Mouse (Mus musculus) granulocyte monocyte progenitor cell, adult 5-6 weeks (primary cell): ENCODE results near the gene Palm2. TPM values are rescaled to one million over a fixed set of nuclear protein-coding genes. Genes with fewer than 3 reads are reported as not detected.

Source experiments
- ATAC-seq: replicated peaks from 2 replicates; pipeline ENCODE4 v1.8.0; 2016; ENCODE audit warnings: mild to moderate bottlenecking, moderate TSS enrichment, inconsistent platforms; ENCODE audit not compliant: poor library complexity, severe bottlenecking
- total RNA-seq, 2 experiments: library from RNA; stranded (forward) in 1 of 2; stranded (reverse) in 1 of 2; fragments of 200-712, 200-1000 nt in 1 of 2; fragments of >200 nt in 1 of 2; fragmentation: Nextera tagmentation in 1 of 2; gene quantifications; 2 replicates each; pipeline ENCODE4 v1.2.3; 2014 to 2017

Gene Palm2
- total RNA-seq, 2 experiments from 2014 or later: not detected

GRCm38 (mm10) chr4:57567666-57568206 is 133.7 kb downstream of the Palm2 start, which contains the start of gene Pakap:
Pakap (plus strand) TSS chr4:57568179.
- ATAC-seq: no peak

DNA sequence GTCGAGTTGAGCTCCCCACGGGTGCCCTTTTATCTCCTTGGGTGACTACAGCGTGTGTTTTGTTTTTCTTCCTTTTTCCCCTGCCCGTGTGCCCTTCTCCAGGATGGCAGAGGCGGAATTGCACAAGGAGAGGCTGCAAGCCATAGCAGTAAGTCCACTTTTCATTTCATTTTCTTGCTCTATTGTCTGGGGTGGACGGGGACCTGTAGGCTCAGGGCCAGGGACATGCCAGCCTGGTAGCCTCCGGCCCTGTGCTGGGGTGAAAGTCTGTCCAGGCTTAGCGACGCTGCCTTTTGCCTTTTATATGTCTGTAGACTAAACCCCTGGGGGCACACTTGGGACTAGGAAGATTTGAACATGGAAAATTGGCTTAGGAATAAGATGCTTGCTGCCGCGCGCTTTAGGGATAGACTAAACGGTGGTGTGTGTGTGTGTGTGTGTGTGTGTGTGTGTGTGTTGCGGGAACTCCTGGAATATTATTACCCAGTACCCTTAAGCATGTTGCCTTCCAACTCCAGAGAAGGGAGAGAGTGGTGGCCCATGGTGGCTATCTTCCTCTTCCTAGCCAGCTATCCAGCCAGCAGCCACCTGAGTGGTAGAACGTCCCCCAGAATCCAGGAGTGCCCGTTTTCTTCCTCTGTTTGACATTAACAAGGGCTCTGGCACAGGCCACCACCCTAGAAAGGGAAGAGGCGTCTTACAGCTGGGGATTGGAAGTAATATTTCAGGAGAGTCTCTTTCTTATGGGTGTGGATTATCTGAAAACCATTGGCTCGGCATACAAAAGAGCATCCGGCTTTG is 134.4 kb downstream of the Palm2 start:
- ATAC-seq: no peak

- no peak for ATAC-seq
Observed at GRCm38 (mm10) chr4:57569069-57569355, 135.0 kb downstream of the Palm2 start.

GRCm38 (mm10) chr4:57569711-57570110 is 135.7 kb downstream of the Palm2 start:
- ATAC-seq: no peak

- no peak for ATAC-seq
Observed at GRCm38 (mm10) chr4:57570229-57570628, 136.2 kb downstream of the Palm2 start.

GRCm38 (mm10) chr4:57574181-57574580 is 140.1 kb downstream of the Palm2 start:
- ATAC-seq: no peak

DNA sequence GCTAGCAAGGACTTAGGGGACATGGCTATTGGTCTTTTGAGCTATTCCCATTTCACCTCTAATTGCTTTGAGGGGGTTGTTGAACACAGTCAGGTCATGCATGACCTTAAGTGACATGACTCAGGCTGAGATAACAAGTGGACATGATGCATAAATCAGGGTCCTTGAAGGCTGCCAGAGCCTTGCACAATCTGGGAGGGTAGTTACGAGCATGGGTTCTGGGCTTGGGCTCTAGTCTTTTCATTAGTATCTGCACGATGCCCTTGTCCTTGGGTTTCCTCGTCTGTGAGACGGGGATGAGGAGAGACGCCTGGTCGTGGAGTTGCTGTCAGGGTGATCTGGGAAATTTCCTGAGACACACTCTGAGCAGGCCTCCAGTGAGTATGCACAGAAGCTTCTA is 140.6 kb downstream of the Palm2 start:
- no peak for ATAC-seq

DNA sequence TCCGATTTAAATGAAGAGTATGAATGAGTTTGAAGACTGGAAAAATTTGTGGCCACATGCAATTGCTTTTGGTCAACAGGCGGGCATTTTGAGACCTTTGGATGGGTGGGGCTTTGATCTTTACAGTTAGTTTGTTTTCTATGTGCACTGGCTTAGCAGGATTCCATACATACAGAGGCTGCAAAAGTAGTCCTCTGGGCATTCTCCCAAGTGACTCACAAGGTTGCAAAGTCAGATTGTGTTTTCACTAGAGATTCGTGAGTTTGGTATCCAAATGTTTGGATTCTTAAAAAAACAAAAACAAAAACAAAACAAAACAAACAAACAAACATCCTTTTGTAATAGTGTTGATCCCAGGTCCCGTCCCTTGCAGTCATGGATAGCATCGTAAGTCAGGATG is 141.6 kb downstream of the Palm2 start:
- ATAC-seq: no peak

DNA sequence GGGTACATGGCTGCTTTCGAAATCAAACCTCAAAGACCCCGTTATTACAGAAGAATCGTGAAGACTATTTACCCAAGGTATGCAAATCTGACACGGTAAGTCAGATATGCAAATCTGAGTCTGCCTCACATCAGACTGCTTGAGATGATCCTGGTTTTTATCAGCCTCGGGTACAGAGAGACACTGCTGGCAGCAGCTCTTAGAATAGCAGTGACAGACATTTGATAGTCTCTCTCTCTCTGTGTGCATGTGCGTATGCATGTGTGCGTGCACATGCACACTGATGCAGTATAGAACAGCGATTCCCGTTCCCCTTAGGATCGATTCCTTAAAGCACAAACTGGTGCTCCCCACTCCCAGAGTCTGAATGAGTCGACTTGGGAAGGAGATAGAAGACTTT is 142.0 kb downstream of the Palm2 start:
- no peak for ATAC-seq

- ATAC-seq: no peak
Observed at GRCm38 (mm10) chr4:57579683-57580082, 145.6 kb downstream of the Palm2 start.

- no peak for ATAC-seq
Observed at GRCm38 (mm10) chr4:57585281-57585800, 151.3 kb downstream of the Palm2 start.

- ATAC-seq: no peak
Observed at GRCm38 (mm10) chr4:57586933-57587658, 153.0 kb downstream of the Palm2 start.

DNA sequence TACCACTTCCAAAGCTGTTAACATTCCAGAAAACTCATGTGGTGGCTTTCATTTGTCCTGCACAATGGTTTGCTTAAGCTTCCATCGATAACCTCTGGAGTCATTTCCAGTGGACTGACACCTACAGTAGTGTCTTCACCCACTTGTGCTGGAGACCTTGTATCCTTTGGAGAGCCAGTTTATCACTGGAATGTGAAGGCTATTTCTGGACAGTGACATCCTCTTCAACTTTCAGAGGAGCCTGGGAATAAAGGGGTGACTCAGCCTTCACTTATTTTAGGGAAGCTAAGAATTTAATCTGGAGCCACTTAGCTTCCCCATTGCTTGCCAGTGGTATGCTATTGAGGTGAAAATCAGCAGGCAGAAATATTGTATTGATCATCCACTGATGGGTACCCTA is 154.3 kb downstream of the Palm2 start:
- ATAC-seq: no peak

DNA sequence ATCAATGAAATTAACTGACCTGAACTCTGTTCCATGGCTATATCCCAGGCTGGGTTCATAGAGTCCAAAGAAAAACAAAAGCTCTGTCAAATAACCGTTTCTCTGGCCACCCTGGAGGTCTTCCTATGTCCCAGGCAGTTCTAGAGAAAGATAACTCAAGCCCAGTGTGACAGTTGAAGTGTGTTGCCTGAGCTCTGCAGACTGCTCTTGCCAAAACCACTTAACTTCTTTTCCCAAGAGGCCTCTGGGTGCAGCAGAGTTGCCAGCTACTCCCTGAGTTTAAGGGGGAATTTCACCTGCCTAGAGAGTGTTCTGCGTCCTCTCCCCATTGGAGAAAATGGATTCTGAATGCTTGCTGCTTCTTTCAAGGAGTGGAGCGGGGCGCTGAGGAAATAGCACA is 158.7 kb downstream of the Palm2 start:
- ATAC-seq: no peak

DNA sequence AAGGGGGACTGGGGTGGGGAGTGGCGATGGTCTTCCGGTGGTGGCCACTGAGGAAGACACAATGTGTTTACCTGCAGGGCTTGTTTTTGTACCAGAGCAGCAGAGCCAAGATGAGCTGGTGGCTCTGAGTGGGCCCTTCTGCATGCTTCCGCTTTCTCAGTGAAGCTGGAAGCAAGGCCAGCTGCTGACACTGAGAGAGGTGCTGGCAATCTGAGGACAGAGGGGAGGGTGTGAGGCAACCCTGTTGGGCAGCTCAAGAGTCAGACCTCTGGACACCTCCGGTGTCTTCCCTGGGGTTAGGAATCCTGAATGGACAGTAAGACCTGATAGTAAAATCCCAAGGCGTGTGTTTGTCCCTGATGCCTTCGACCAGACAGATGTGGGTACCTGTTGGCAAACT is 165.9 kb downstream of the Palm2 start:
- ATAC-seq: no peak

DNA sequence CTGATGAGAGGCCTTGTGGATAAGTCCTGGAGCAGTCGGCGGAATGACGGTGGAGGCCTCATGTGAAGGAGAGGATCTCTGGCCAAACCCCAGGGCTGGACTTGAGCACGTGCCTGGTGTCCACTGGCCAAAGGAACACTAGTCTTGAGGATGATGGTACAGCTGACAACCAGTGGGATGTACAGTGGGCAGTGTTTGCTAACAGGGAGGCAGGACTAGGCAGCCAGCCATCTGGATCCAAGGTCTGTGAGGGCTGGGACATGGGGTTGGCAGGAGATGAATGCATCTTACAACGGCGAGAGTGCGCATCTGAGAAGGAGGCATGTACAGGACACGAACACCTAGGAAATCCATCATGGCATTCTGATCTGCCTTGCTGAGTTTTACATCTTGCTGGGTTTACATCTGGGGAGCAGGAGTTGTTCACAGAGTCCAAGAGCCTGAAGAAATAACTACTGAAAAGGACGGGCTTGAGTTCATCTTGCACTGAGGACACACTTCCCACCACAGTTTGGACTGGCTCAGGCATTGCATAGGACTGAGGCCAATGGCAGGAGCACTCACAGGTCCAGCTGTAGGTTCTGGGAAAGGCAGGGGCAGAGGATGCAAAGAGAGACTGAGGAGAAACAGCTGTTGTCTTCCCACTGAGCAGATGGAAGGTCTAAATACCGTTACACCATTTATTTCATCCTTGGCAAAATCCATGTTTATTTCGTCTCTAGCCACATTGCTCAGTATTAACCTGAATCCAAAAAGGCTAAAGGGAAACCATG is 166.8 kb downstream of the Palm2 start:
- ATAC-seq: no peak

- no peak for ATAC-seq
Observed at GRCm38 (mm10) chr4:57601458-57601835, 167.4 kb downstream of the Palm2 start.

GRCm38 (mm10) chr4:57601903-57602617 is 168.0 kb downstream of the Palm2 start:
- no peak for ATAC-seq

GRCm38 (mm10) chr4:57606258-57606657 is 172.2 kb downstream of the Palm2 start:
- ATAC-seq: no peak
